Mouse (Mus musculus): Measurements from ENCODE around the gene Slc3a2.

DNA sequence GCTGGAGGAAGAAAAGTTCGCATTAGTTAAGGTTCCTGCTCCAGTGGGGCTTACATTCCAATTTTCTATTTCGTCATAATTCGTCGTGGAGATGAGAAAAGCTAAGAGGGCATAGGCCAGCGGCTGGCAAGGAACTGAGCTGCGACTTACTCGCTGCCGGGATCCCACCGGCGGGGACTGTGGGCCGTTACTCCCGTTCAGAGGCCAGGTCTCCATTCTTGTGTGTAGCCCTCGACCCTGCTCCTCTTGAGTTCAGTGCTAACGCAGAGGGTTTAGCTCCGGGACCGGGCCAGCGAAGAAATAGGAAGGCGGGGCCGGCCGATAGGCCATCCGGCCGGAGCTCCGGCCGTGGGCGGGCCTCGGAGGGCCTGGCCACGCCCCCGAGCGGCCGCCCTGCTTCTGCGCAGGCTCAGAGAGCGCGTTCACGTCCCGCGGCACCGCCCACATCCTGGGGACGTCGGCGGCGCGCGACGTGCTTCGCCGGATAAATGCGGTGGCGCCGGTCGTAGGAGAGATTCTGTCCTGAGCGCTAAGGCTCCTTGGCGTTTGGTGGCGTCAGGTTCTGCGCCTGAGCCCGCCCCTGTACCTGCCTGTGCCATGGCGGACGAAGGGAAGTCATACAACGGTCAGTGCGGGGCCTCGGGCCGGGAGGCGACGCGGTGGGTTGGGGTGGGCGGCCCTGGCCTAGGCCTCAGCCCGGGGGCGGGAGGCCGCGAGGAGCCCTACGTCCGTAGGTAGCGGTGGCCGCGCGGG is 33.6 kb upstream of the Slc3a2 start, which contains the start of gene Nxf1:
- TF ChIP-seq CTCF (IDR thresholded peaks at IDR 0.05) (no peak), EP300 (IDR thresholded peaks at IDR 0.05; ENCODE audit: insufficient read depth, low read depth, low read length) (no peak)
